Mouse (Mus musculus) kidney, adult 2 months (tissue): ENCODE measurements around the gene Mtmr3.

Source experiments
- CTCF ChIP-seq: fragments of 200-500 bp; conservative IDR thresholded peaks from 2 replicates; pipeline ENCODE4 v1.5.1; 2011; ENCODE audit warnings: low read depth, mild to moderate bottlenecking, control low read depth, low read length, moderate library complexity, mixed read lengths; ENCODE audit not compliant: insufficient read depth, insufficient read length
- POLR2A ChIP-seq: fragments of 200-500 bp; IDR thresholded peaks from one replicate; pipeline ENCODE4 v1.6.1; 2011; ENCODE audit warnings: low read depth, low read length, control low read depth

- TF ChIP-seq CTCF (no peak), POLR2A (no peak)
These were observed 158.0 kb downstream of the Mtmr3 start for GRCm38 (mm10) chr11:4436631-4437030.
